Mouse (Mus musculus) ES-Bruce4 (cell line): ENCODE data around the gene Ak3. TPM values are rescaled to one million over a fixed set of nuclear protein-coding genes. Genes with fewer than 3 reads are reported as not detected.

Experiments
- H3K27ac ChIP-seq: 2 replicates; pipeline ENCODE4 v1.5.1; 2012; ENCODE audit warnings: low read length, inconsistent platforms; ENCODE audit not compliant: insufficient read depth
- H3K27me3 ChIP-seq: 2 replicates; pipeline ENCODE4 v1.6.1; 2012; ENCODE audit warnings: mild to moderate bottlenecking, low read length, inconsistent platforms; ENCODE audit not compliant: control insufficient read depth, poor library complexity, insufficient read depth, severe bottlenecking
- H3K36me3 ChIP-seq: 2 replicates; pipeline ENCODE4 v1.6.1; 2012; ENCODE audit warnings: inconsistent platforms, mild to moderate bottlenecking, low read length, moderate library complexity; ENCODE audit not compliant: control insufficient read depth, poor library complexity, insufficient read depth, severe bottlenecking
- H3K4me1 ChIP-seq: one replicate; pipeline ENCODE4 v1.8.1; 2011; ENCODE audit warnings: low read length; ENCODE audit not compliant: control insufficient read depth, insufficient read depth
- H3K4me3 ChIP-seq: 2 replicates; pipeline ENCODE4 v1.5.1; 2011; ENCODE audit warnings: low read depth, mild to moderate bottlenecking, low read length
- H3K9ac ChIP-seq: 2 replicates; pipeline ENCODE4 v1.6.1; 2012; ENCODE audit warnings: low read depth, mild to moderate bottlenecking, inconsistent platforms; ENCODE audit not compliant: poor library complexity, severe bottlenecking
- H3K9me3 ChIP-seq: replicated peaks from 2 replicates; pipeline ENCODE4 v1.6.1; 2012; ENCODE audit warnings: mild to moderate bottlenecking, low read length, inconsistent platforms; ENCODE audit not compliant: control insufficient read depth, poor library complexity, insufficient read depth, severe bottlenecking
- CTCF ChIP-seq: IDR thresholded peaks from one replicate; pipeline ENCODE4 v1.8.1; 2011; ENCODE audit warnings: low read depth, low read length
- EP300 ChIP-seq: IDR thresholded peaks from 2 replicates; pipeline ENCODE4 v1.6.1; 2011; ENCODE audit warnings: low read depth, low read length; ENCODE audit not compliant: insufficient read depth
- POLR2A ChIP-seq: IDR thresholded peaks from one replicate; pipeline ENCODE4 v1.8.1; 2011; ENCODE audit warnings: low read length; ENCODE audit not compliant: insufficient read depth
- polyA plus RNA-seq: library from polyadenylated mRNA; stranded (reverse); fragments of >200 nt; gene quantifications from 2 replicates; pipeline ENCODE4 v1.2.4, GENCODE M21; 2011; ENCODE audit warnings: low read depth; ENCODE audit not compliant: missing spikeins, insufficient read depth, insufficient read length

Ak3 gene
- polyA plus RNA-seq, 1 experiment: 23.3 TPM

GRCm38 (mm10) chr19:29021754-29022345 is 25.9 kb downstream of the Ak3 start:
- TF ChIP-seq EP300 (no peak), CTCF (no peak), POLR2A (no peak)
- H3K27me3 ChIP-seq: no peaks in the 10 kb centered on the region
- peaks cover 16% of the 10 kb centered on the region; the same call in 1 of the 2 replicates for H3K36me3 ChIP-seq
- no peaks in the 10 kb centered on the region for H3K9me3 ChIP-seq
- H3K27ac ChIP-seq: no peak overlapping the region
- H3K4me3 ChIP-seq: no peak overlapping the region
- H3K9ac ChIP-seq: no peak overlapping the region
- no peaks in the 10 kb centered on the region for H3K4me1 ChIP-seq

- Histone ChIP-seq H3K27me3 (no peaks in the 10 kb centered on the region), H3K4me1 (no peaks in the 10 kb centered on the region), H3K36me3 (peaks cover 20% of the 10 kb centered on the region), H3K27ac (no peak overlapping the region), H3K9ac (no peak overlapping the region), H3K9me3 (no peaks in the 10 kb centered on the region), H3K4me3 (no peak overlapping the region)
- no peak for TF ChIP-seq EP300
- TF ChIP-seq CTCF: peak; percentile 62
- TF ChIP-seq POLR2A: no peak
Measured at GRCm38 (mm10) chr19:29019647-29020046, 28.1 kb downstream of the Ak3 start.

- Histone ChIP-seq H3K9ac (no peak overlapping the region), H3K9me3 (no peaks in the 10 kb centered on the region), H3K4me1 (no peaks in the 10 kb centered on the region), H3K27me3 (no peaks in the 10 kb centered on the region), H3K4me3 (no peak overlapping the region), H3K36me3 (peaks cover 34% of the 10 kb centered on the region), H3K27ac (no peak overlapping the region)
- TF ChIP-seq EP300: no peak
- TF ChIP-seq POLR2A: no peak
- no peak for TF ChIP-seq CTCF
Measured at GRCm38 (mm10) chr19:29016786-29017185, 31.0 kb downstream of the Ak3 start.

- Histone ChIP-seq H3K9ac (no peak overlapping the region), H3K36me3 (peaks cover 34% of the 10 kb centered on the region), H3K9me3 (no peaks in the 10 kb centered on the region), H3K4me3 (no peak overlapping the region), H3K27me3 (no peaks in the 10 kb centered on the region), H3K27ac (no peak overlapping the region), H3K4me1 (no peaks in the 10 kb centered on the region)
- TF ChIP-seq CTCF: no peak
- TF ChIP-seq EP300: no peak
- no peak for TF ChIP-seq POLR2A
Measured at GRCm38 (mm10) chr19:29016204-29016765, 31.5 kb downstream of the Ak3 start.

- Histone ChIP-seq H3K36me3 (peaks cover 34% of the 10 kb centered on the region), H3K27ac (no peak overlapping the region), H3K9ac (no peak overlapping the region), H3K4me1 (no peaks in the 10 kb centered on the region), H3K4me3 (no peak overlapping the region), H3K27me3 (no peaks in the 10 kb centered on the region), H3K9me3 (no peaks in the 10 kb centered on the region)
- no peak for TF ChIP-seq POLR2A
- no peak for TF ChIP-seq EP300
- no peak for TF ChIP-seq CTCF
Measured at GRCm38 (mm10) chr19:29015410-29016203, 32.2 kb downstream of the Ak3 start.

GRCm38 (mm10) chr19:29014466-29015055 is 33.2 kb downstream of the Ak3 start:
- Histone ChIP-seq H3K4me1 (no peaks in the 10 kb centered on the region), H3K4me3 (no peak overlapping the region), H3K27ac (no peak overlapping the region), H3K9ac (no peak overlapping the region), H3K27me3 (no peaks in the 10 kb centered on the region), H3K9me3 (no peaks in the 10 kb centered on the region), H3K36me3 (peaks cover 34% of the 10 kb centered on the region)
- TF ChIP-seq CTCF: no peak
- no peak for TF ChIP-seq EP300
- no peak for TF ChIP-seq POLR2A
